Mouse (Mus musculus): ENCODE data around the gene H2afx. TPM values are rescaled to one million over a fixed set of nuclear protein-coding genes. Genes with fewer than 3 reads are reported as not detected.
"Not testable (repeated sequence)": the region's sequence is repeated elsewhere in the genome, so short reads cannot be mapped to it uniquely, and the experiment has no call there.

The H2afx gene
- total RNA-seq, 2 experiments from 2014 or later = 109 to 329 TPM

DNA sequence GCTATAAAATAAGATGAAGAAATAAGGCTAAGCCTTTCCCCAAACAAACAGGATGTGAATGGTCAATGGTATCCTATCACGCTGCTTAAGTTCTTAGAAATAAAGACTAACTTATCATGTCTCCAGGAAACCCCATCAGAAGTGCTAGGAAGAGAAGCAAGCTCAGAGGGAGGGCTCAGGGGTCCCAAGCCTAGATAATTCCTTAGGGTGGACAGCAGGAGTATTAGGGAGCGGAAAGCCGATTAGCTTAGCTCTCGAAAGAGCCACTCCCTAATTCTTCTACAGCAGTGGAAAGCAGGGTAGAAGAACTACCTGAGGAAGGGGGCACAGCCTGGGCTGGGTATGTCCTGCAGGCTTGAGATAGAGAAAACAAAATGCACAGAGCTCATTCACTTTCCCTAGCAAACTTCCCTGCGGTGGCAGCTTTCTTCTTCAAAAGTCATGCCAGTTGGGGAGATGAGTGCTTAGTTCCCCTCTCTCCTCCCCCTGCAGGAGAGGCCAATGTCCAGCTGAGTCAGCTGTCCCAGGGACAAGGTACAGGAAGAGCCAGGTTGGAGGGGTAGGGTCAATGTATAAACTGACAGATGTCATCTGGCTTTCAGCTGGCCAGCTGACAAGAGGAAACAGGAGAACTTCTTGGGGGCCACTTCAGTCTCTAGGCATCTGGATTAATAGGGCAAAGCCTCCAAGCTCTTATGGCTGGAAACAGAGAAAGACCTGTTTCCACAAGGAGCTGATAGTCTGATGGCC lies 16.2 kb upstream of the H2afx start:
- no peak for ATAC-seq (replicated peaks; ENCODE audit: poor library complexity)

GRCm38 (mm10) chr9:44318826-44319095 lies 15.7 kb upstream of the H2afx start:
- ATAC-seq (replicated peaks; ENCODE audit: poor library complexity) = no peak

DNA sequence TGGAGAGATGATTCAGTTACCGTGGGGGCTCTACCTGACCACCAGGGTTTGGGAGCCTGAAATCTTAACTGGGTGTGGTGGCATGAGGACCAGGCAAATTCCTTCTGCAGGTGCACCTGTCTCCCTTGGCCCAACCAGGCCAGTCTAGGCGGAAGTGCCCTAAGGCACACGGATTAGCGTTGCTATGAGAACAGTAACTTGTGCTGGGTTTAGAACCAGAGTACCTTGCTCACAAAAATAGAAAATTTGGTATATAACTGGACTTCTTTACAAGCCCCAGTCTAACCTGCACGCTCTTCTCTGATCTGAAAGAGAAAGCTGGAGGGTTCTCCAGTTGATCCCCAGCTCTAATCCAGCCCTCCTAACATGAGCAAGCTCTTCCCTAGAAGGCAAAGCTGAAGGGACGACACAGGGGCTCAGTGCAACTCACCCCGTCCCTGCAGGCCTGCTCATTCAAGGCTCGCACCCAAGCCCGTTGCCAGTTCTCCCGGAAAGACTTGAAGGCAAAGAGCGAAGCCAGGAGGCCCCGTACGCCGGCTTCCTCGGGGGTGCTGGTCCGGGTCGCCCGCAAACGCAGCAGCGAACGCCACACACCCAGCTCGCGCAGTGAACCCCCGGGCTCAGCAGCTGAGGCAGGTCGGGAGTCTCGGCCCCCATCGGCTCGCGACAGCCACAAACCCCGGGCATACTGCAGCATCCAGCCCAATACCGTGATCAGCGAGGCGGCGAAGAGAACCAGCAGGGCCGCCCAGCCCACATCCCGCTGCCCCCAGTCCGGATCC lies 15.2 kb upstream of the H2afx start:
- ATAC-seq (replicated peaks; ENCODE audit: poor library complexity) = 0 out of 2 replicates have a peak, but pooled peaks have one; percentile 6

DNA sequence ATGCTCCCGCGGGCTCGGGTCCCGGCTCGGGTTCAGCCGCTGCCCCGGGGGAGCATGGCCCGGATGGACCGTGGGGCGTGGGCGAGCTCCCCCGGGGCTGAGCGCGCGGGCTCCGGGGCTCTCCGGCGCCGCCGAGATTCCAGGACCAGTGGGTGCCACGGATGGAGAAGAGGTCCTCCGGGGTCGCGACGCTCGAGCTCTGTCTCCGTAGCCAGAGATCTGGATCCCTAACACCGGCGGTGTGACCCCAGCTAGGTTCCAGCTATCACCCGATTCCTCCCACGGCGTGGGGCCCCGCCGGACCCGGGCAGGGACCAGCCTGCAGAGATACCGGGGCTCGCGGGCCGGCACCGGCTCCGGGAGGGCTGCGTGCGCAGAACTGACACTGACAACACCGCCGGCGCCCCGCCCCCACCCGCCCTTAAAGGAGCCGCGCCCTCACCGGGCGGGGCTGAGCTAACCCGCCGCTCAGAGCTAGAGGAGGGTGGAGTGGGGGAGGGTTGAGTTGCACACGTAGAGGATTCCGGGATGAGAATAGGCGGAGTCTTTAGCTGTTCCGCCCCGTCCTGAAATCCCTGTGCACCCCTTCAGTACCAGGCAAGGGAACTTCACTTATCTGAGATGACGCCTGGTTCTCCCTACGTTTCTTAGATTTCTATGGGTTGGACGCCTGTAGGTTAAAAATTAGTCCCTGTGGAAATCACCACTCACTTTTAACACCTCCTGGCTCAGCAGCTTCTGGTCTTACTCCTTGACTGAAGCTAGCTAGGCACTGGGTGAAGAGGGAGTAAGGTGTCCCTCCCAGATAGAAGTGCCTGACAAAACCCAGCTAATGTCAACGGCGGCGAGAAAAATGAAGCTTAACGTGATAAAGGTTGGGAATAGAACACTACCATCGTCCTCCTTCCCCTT lies 14.4 kb upstream of the H2afx start, which contains the start of gene C2cd2l:
Gene C2cd2l, minus strand, starts transcription at position 399 of the 912 bp plus-strand sequence.
- ATAC-seq (replicated peaks; ENCODE audit: poor library complexity) = peak; percentile 94

DNA sequence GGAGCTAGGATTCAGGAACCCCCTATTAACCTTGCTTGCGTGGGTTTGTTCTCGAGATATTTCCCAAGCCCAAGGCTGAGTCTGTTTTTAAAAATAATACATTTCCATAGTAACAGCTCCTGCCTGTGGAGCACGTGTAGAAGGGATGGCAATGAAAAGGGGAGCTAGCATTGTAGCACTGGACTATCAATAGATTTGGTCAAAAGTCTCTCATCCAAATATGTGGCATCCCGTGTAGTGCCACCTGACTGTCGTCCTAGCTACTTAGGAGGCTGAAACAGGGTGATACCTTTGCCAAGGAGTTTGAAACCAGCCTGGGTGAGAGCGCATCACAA lies 13.7 kb upstream of the H2afx start:
- ATAC-seq (replicated peaks; ENCODE audit: poor library complexity) = no peak

DNA sequence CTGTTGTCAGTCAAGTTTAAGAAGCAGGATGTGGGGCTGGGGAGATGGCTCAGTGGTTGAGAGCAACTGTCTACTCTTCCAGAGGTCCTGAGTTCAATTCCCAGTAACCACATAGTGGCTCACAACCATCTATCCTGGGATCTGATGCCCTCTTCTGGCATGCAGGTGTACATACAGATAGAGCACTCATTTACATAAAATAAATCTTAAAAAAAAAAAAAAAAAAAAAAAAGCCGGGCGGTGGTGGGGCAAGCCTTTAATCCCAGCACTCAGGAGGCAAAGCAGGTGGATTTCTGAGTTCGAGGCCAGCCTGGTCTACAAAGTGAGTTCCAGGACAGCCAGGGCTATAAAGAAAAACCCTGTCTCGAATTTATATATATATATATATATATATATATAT lies 10.8 kb upstream of the H2afx start:
- ATAC-seq (replicated peaks; ENCODE audit: poor library complexity) = not testable (repeated sequence)

GRCm38 (mm10) chr9:44324147-44324546 lies 10.3 kb upstream of the H2afx start:
- no peak for ATAC-seq (replicated peaks; ENCODE audit: poor library complexity)

DNA sequence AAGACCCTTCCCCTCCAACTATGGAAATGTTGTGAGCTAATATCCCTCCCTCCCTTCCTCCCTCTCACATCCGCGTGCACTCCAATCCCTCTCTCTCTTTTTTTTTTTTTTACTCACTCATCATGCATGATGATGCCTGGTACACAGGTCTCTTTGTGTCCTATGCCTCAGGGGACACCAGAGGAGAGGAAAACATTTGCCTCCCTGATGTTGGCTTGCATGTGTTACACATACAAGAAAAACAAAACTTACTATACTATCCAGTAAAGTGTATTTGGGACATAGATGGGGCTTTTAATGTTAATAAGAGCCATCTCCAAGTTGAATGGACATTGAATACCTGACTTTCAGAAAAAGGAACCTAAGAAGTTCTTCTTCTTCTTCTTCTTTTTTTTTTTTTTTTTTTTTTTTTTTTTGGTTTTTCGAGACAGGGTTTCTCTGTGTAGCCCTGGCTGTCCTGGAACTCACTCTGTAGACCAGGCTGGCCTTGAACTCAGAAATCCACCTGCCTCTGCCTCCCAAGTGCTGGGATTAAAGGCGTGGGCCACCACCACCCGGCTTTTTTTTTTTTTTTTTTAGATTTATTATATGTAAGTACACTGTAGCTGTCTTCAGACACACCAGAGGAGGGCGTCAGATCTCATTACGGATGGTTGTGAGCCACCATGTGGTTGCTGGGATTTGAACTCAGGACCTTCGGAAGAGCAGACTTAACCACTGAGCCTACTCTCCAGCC lies 9.3 kb upstream of the H2afx start:
- not testable (repeated sequence) for ATAC-seq (replicated peaks; ENCODE audit: poor library complexity)

- no peak for ATAC-seq (replicated peaks; ENCODE audit: poor library complexity)
Measured at GRCm38 (mm10) chr9:44325768-44326370, 8.6 kb upstream of the H2afx start, which contains the start of gene Dpagt1. Gene Dpagt1, plus strand, starts transcription at chr9:44326019.

DNA sequence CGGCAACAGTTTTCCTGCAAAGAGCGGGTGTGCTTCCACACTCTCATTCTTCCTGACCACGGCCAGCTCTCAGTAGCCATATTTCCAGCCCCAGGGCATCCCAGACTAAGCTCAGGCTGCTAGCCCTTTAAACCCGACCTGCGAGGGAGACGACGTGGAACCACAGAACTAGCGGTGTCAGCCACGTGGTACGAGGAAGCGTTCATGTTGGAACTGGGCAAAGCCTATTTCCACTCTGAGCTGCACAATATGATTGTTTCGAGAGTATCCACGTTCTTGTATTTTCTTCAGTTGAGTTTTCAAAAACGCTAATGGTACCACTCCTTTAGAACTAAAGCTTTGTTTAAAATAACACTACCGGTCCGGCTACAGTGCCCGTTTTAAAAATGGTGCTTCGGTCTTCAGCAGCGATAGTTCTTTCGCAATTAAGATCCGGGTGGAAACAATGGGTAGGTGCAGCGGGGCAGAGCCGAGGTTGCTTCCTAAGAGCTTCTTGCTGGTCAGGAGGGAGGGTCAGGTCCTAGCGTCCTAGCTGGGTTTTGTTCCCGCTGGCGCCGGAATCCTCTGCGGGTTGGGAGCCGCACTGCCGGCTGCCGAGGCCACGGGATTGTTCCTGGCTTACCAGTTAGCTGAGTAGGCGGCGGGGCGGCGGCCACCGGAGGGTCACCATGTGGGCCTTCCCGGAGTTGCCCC lies 8.0 kb upstream of the H2afx start:
- peak; percentile 89 for ATAC-seq (replicated peaks; ENCODE audit: poor library complexity)

- ATAC-seq (replicated peaks; ENCODE audit: poor library complexity) = 0 out of 2 replicates have a peak, but pooled peaks have one; percentile 2
Measured at GRCm38 (mm10) chr9:44327064-44327711, 7.3 kb upstream of the H2afx start.

DNA sequence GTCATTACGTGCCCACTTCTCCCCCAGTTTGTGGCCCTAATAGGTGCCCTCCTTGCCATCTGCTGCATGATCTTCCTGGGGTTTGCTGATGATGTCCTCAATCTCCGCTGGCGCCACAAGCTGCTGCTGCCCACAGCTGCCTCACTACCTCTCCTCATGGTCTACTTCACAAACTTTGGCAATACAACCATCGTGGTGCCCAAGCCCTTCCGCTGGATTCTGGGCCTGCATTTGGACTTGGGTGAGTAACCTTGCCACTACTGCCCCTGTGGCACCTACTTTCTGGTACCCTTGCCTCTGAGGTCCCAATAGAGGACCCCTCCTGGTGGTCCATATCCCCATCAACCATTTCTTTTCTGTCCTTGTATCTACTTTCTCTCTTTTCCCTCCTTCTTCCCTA lies 6.6 kb upstream of the H2afx start:
- no peak for ATAC-seq (replicated peaks; ENCODE audit: poor library complexity)

GRCm38 (mm10) chr9:44330736-44331135 lies 3.8 kb upstream of the H2afx start:
- ATAC-seq (replicated peaks; ENCODE audit: poor library complexity) = no peak

DNA sequence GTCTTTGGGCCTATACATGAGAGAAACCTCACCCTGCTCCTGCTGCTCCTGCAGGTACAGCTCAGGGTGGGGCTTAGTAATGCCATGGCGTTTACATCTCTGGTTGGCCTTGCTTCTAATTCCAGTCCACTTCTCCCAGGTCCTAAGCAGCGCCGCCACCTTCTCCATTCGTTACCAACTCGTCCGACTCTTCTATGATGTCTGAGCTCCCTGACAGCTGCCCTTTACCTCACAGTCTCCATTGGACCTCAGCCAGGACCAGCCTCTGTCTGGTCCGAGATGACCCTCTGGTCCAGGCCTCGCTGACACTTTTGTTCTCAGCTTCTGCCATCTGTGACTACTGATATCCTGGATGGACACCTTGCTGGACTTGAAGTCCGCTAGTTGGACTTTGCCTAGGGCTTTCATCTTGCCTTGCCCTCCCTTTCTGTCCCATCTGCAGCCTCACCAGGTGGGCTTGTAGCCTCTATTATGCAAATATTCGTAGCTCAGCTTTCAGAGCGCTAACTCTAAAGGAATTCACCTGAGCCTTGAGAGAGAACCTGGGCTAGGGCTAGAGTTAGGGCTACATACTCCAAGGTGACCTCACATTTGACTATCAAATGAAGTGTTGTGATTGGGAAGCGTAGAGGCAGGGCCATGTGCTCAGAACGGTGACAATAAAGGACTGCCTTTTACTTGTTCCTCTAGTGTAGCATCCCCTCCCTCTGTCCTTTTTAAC lies 1.4 kb upstream of the H2afx start:
- no peak for ATAC-seq (replicated peaks; ENCODE audit: poor library complexity)

DNA sequence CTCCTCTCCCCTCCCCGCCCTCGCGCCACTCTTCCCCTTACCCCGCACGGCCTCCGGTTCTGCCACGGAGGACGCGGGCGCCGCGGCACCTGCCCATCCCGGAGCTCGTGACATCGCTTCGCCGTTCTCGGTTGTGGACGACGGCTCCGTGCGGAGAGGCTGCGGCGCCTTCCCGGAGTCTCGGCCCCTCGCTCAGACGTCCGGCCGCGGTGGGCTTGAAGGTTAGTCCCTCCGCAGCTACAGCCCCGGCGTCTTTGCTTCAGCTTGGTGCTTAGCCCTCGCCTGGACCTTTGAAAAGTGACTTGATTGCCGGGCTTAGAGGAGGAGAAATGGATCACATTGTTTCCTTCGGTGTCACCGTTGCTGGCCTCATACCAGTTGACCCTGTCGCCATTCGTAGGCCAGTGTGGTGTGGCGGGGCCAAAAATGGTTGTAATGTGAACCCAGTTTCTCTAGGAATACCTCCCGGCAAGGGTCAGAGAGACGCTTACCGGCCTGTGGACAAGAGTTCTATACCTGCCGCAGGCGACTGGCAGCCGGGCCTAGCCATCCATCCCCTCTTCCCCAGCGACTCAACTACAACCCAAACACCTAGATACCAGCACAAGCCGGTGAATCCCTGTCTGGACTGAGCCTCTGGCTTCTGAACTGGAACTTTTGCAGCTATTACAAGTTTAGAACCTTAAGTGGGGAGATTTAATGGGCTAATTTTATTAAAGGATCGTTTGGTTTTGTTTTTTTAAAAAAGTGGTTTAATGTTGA lies 1.0 kb downstream of the H2afx start:
- ATAC-seq (replicated peaks; ENCODE audit: poor library complexity) = no peak

- ATAC-seq (replicated peaks; ENCODE audit: poor library complexity) = no peak
Measured at GRCm38 (mm10) chr9:44336093-44336406, 1.6 kb downstream of the H2afx start.

- ATAC-seq (replicated peaks; ENCODE audit: poor library complexity) = not testable (repeated sequence)
Measured at GRCm38 (mm10) chr9:44336513-44336912, 2.0 kb downstream of the H2afx start.

- ATAC-seq (replicated peaks; ENCODE audit: poor library complexity) = no peak
Measured at GRCm38 (mm10) chr9:44336964-44337363, 2.5 kb downstream of the H2afx start.
